Mouse (Mus musculus) CD4-positive, CD25-positive, alpha-beta regulatory T cell, adult 4 months (primary cell): ENCODE results near the gene Gm49601. TPM values are rescaled to one million over a fixed set of nuclear protein-coding genes. Genes with fewer than 3 reads are reported as not detected.

Source experiments
- ATAC-seq: one replicate; pipeline ENCODE4 v1.8.0; 2017
- polyA plus RNA-seq, 2 experiments: library from polyadenylated mRNA; unstranded; fragments of 100-300 nt; shearing (Covaris generic); gene quantifications; one replicate each; pipeline ENCODE4 v1.2.1; 2017

Gm49601 gene
- polyA plus RNA-seq, 2 experiments from 2014 or later, result not detected

- no peak for ATAC-seq
These were observed 3.4 kb upstream of the Gm49601 start, which contains the start of gene Sept5 for GRCm38 (mm10) chr16:18629390-18630231. Gene Sept5 (minus strand): TSS chr16:18629954.

DNA sequence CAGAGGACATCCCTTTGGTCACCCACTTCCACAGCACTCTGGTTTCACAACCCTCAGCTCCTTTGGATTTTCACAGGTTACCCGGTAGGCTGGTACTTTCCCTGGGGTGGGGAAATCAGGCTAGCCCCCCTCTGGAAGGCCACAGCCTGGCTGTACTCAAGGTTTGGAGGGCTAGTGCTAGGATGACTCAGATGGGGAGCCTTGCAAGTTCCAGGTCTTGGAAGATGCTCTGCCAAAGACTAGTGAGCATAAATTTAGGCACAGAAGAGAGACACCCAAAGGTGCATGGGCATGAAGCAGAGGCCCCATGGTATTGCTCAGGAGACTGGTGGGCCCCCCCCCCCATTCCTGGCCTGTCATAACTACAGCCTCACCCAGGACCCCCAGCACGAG is 2.7 kb upstream of the Gm49601 start:
- no peak for ATAC-seq

DNA sequence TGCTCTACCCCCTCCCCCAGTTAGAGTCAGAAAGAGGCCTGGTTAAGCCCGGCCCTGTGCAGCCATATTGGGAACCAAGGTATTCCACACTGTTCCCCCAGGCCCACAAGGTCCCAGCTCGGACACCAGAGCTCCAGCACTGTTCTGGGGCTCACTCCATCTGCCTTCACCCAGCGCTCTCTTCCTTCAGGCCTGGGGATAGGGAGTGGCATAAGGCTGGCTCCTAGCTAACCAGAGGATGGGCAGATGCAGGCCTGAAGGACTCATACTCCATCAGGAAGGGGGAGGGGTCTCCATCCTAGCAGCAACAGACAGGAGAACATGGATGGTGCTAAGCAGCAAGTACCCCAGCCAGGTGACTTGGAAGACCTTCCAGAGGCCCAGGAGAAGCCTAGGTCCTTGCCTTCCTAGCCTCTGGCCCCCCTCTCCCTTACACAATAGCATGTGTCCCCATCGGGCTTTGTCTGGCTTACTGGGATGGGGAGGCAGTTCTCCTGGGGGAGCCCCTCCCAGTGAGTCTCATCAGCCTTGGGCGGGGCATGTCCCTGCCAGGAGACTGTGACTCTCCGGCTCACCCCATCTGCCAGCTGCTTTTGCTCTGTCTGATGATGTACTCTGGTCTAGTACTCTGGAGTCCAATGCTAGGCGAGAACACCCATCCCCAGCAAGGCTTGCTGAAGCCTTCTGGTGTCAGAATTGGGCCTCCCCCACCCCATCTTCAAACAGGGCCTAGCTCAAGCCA is 2.1 kb upstream of the Gm49601 start:
- no peak for ATAC-seq

- ATAC-seq, result no peak
These were observed 936 bp upstream of the Gm49601 start for GRCm38 (mm10) chr16:18627163-18627562.

DNA sequence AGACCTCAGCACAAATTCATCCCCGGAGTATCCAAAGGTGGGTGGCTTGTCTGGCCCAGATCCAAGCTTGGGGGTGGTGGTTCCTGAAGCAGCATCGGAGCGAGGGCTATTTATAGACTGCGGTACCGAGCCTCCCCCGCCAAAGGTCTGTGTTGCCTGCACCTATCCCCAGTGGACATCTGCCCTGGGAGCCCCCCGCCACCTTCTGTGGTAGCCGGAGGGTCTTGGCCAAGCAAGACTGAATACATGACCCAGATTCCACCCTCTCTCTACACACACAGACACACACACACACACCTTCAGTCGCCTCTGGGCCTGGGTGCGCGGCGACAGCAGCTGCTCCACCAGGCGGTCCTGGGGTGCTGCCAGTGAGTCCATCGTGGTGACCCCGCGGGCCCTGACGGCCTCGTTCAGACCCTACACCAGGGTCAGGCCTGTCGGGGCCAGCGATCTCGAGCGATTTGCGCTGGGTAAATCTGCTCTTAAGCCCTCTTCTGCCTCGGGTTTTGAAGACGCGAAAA is 376 bp downstream of the Gm49601 start:
- ATAC-seq, result peak; percentile 13

GRCm38 (mm10) chr16:18625097-18625496 is 1.1 kb downstream of the Gm49601 start:
- no peak for ATAC-seq

- ATAC-seq, result no peak
These were observed 1.6 kb downstream of the Gm49601 start for GRCm38 (mm10) chr16:18624641-18625040.

DNA sequence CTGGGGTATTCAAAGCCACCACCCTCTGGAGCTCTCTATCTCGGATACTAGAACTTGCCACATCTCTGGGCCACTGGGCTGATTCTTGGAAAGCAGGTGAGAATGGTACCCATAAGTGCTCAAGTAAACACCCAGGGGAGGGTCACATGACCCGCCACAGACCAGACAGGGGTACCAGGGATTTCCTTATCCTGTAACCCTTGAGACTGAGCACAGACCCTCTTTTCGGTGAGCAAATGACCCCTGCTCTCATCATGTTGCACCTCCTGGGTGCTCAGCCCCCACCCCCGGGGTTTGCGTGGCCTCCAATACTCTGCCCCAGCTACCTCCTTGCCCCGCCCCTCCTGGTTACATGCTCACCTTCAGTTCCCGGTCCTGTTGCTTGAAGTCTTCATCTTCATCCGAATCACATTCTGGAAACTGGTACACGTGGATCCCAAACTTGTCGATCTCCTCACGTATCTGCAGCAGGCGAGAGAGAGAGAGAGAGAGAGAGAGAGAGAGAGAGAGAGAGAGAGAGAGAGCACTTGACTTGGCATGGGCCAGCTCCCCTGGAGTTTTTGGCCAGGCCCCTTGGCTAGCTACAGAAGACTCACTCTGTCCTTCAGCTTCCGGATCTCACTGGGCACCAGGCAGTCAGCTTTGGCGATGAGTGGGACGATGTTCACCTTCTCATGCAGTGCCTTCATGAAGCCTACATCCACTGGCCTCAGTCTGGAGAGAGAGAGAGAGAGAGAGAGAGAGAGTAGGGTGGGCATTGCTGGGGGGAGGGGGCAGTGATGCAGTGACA is 2.3 kb downstream of the Gm49601 start:
- ATAC-seq, result no peak

- ATAC-seq, result no peak
These were observed 3.1 kb downstream of the Gm49601 start for GRCm38 (mm10) chr16:18622916-18623750.

DNA sequence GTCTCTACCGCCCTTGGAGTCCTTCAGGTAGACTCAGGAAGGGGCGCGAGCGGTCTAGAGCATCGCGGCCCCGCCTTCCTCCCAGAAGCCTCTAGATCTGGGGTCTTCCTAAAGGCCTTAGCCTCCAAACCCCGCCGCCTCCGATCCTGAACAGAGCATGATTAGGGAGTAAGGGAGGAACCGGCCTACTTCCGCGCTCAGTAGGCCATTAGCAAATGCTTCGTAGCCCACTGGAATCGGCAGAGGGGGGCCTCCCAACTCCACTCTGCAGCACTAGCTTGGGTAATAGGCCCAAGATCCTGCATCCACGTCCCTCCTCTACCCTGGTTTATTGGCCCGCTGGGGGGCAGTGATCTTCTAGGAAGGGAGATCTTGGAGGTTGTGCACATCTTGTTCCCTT is 4.2 kb downstream of the Gm49601 start, which contains the start of gene Gp1bb:
Gene Gp1bb, minus strand, starts transcription at position 385 of the 400 bp plus-strand sequence.
- ATAC-seq, result no peak

- ATAC-seq, result no peak
These were observed 4.7 kb downstream of the Gm49601 start for GRCm38 (mm10) chr16:18621362-18622001.

GRCm38 (mm10) chr16:18620601-18621361 is 5.4 kb downstream of the Gm49601 start:
- ATAC-seq, result no peak

DNA sequence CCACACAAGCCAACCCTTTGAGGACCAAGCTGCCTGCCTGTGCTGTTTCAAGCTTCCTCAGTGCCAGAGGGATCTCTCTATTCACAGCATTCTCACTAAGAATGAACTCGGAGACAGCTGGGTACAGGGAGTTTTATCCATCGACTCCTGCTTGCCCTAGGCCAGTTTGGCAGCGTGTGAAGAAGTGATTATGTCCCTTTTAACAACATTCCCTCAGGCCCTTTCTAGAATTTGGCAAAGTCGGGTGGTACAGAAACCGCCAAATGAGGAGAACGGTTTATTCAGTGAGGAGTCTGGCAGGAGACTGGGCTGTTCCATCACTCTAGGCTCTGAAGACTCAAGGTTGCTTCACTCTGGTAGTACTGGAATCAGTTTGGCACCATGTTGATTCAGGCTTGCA is 6.0 kb downstream of the Gm49601 start:
- no peak for ATAC-seq

- ATAC-seq, result no peak
These were observed 7.1 kb downstream of the Gm49601 start for GRCm38 (mm10) chr16:18619110-18619509.

DNA sequence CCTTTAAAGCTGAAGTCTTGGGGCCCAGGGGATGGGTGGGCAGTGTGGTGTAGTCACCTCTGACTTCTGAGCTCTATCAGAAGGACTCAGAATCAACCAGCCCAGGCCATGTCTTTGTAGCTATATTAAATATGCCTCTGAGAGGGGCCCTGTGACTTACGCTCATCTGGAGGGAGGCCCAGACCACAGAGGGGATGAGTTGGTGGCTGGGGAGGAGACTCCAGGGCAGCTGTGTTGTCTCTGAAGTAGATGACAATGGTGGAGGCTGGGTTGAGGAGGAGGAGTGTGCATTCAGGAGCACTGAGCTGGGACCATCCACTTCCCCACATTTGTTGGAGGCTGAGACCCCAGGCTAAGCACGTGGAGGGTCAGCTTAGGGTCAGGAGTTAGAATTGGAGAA is 7.9 kb downstream of the Gm49601 start:
- no peak for ATAC-seq

GRCm38 (mm10) chr16:18617370-18618065 is 8.7 kb downstream of the Gm49601 start:
- peak; percentile 93 for ATAC-seq

GRCm38 (mm10) chr16:18613301-18613700 is 12.9 kb downstream of the Gm49601 start:
- ATAC-seq, result no peak

GRCm38 (mm10) chr16:18611752-18612151 is 14.5 kb downstream of the Gm49601 start:
- ATAC-seq, result no peak

DNA sequence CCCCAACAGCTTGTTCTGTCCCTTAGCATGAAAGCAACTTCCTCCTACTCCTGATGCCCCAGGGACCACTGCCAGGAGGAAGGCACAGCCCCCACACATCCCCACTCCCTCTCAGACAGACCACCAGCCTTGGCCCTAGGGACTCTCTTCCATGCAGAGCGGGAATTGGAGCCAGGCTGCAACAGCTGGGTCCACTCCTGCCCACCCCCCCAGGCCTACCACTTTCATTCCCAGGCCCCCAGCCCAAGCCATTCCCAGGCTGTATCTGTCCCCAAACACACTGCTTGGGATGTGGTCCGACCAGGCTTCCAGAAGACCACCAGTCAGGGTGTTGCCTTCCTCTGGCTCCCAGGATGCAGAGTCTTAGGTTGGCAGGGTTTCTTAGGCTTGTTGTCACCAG is 17.1 kb downstream of the Gm49601 start:
- ATAC-seq, result no peak

DNA sequence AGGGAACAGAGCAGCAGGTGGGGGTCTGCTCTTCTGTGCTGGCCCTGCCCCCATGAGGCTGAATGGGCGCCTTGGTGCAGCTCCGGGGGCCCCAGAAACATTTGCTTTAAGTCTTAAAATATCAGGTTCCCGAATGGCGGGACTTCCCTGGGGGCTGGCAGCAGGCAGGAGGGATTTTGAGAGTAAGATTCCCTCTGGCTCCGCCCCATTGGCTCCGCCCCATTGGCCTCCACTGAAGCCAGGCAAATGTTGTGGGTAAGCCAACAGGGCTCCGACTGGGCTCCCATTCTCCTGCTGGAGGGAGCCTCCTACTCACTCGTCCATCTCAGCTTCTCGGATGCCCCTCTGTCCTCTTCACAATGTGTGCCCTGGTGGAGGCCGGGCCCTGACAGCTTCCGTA is 18.0 kb downstream of the Gm49601 start:
- no peak for ATAC-seq
